Mouse (Mus musculus) ovary, postnatal 10 days (tissue): Measurements from ENCODE around the gene Nmnat1.

Experiments used
- DNase-seq: peaks from one replicate; pipeline ENCODE4 v3.0.0; 2022; ENCODE audit warnings: low spot score

The Nmnat1 gene

GRCm38 (mm10) chr4:149485053-149485824 is at the start of gene Nmnat1, which contains the start of gene Lzic:
TSS of gene Nmnat1 (minus strand) at chr4:149485202.
TSS of gene Lzic (plus strand) at chr4:149485229.
- peak; percentile 88 for DNase-seq

GRCm38 (mm10) chr4:149529691-149530090 is 44.7 kb upstream of the Nmnat1 start:
- DNase-seq, result no peak

- no peak for DNase-seq
Measured at GRCm38 (mm10) chr4:149527621-149528354, 42.8 kb upstream of the Nmnat1 start.

- no peak for DNase-seq
Measured at GRCm38 (mm10) chr4:149526330-149526729, 41.3 kb upstream of the Nmnat1 start.

GRCm38 (mm10) chr4:149525811-149526210 is 40.8 kb upstream of the Nmnat1 start:
- no peak for DNase-seq

- DNase-seq, result no peak
Measured at GRCm38 (mm10) chr4:149525170-149525569, 40.2 kb upstream of the Nmnat1 start.

GRCm38 (mm10) chr4:149523961-149524360 is 39.0 kb upstream of the Nmnat1 start:
- DNase-seq, result no peak

GRCm38 (mm10) chr4:149521258-149521657 is 36.3 kb upstream of the Nmnat1 start:
- no peak for DNase-seq

GRCm38 (mm10) chr4:149518351-149519220 is 33.6 kb upstream of the Nmnat1 start:
- no peak for DNase-seq

GRCm38 (mm10) chr4:149517868-149518340 is 32.9 kb upstream of the Nmnat1 start, which contains the start of gene Ctnnbip1:
TSS of gene Ctnnbip1 (plus strand) at chr4:149518236.
- DNase-seq, result peak; percentile 90

- no peak for DNase-seq
Measured at GRCm38 (mm10) chr4:149515706-149516105, 30.7 kb upstream of the Nmnat1 start.

GRCm38 (mm10) chr4:149512072-149512471 is 27.1 kb upstream of the Nmnat1 start:
- no peak for DNase-seq

- DNase-seq, result no peak
Measured at GRCm38 (mm10) chr4:149511221-149511646, 26.2 kb upstream of the Nmnat1 start.

GRCm38 (mm10) chr4:149506904-149507303 is 21.9 kb upstream of the Nmnat1 start:
- no peak for DNase-seq

GRCm38 (mm10) chr4:149505261-149505967 is 20.4 kb upstream of the Nmnat1 start:
- DNase-seq, result no peak

GRCm38 (mm10) chr4:149504858-149505257 is 19.9 kb upstream of the Nmnat1 start:
- DNase-seq, result no peak

GRCm38 (mm10) chr4:149504363-149504762 is 19.4 kb upstream of the Nmnat1 start:
- DNase-seq, result no peak

- DNase-seq, result no peak
Measured at GRCm38 (mm10) chr4:149499790-149500189, 14.8 kb upstream of the Nmnat1 start.

- DNase-seq, result no peak
Measured at GRCm38 (mm10) chr4:149498901-149499300, 13.9 kb upstream of the Nmnat1 start.

- no peak for DNase-seq
Measured at GRCm38 (mm10) chr4:149496612-149497011, 11.6 kb upstream of the Nmnat1 start.

GRCm38 (mm10) chr4:149491151-149491550 is 6.1 kb upstream of the Nmnat1 start:
- no peak for DNase-seq
